8 mouse cellular contexts compared by ENCODE assay signal in genomic region chr15:79658531-79659375, GRCm38 (mm10). TPM values are rescaled to one million over a fixed set of nuclear protein-coding genes. Genes with fewer than 3 reads are reported as not detected.
DNase-seq lines count a peak whose midpoint lies in the region; ATAC-seq and TF ChIP-seq lines count a peak whose summit lies in the region.

TSS of gene Fam227a (minus strand) at chr15:79658956.
TSS of gene Cby1 (plus strand) at chr15:79659199.

- peak within 1 kb of the TSS; percentile 60 for H3K9ac ChIP-seq in heart, embryonic 15.5 days
- H3K9ac ChIP-seq in liver, embryonic 14.5 days (replicated peaks): peak within 1 kb of the TSS; percentile 73
- peak within 1 kb of the TSS; percentile 82 for H3K9ac ChIP-seq in neural tube, embryonic 11.5 days (ENCODE audit: low read length)
- H3K9ac ChIP-seq in stomach, postnatal 0 days (ENCODE audit: low read length): peak within 1 kb of the TSS; percentile 78

- peak within 1 kb of the TSS; percentile 71 for H3K4me3 ChIP-seq in brown adipose tissue, adult 24 weeks (ENCODE audit: insufficient read depth, low read depth, low read length)
- H3K4me3 ChIP-seq in heart, embryonic 15.5 days: peak within 1 kb of the TSS; percentile 81
- peak within 1 kb of the TSS; percentile 75 to 90 for H3K4me3 ChIP-seq in liver, embryonic 14.5 days (ENCODE audit: insufficient read depth in 1 of 2, low read depth in 2 of 2, low read length in 2 of 2)
- H3K4me3 ChIP-seq in neural tube, embryonic 11.5 days (ENCODE audit: low read depth, low read length): peak within 1 kb of the TSS; percentile 75
- peak within 1 kb of the TSS; percentile 69 for H3K4me3 ChIP-seq in stomach, postnatal 0 days (ENCODE audit: low read depth, low read length)

- no peaks in the 10 kb centered on the region for H3K27me3 ChIP-seq in heart, embryonic 15.5 days
- no peaks in the 10 kb centered on the region for H3K27me3 ChIP-seq in liver, embryonic 14.5 days (ENCODE audit: control insufficient read depth, insufficient read depth, low read length)
- H3K27me3 ChIP-seq in neural tube, embryonic 11.5 days (ENCODE audit: control insufficient read depth, insufficient read depth, low read length): no peaks in the 10 kb centered on the region
- no peaks in the 10 kb centered on the region for H3K27me3 ChIP-seq in stomach, postnatal 0 days (ENCODE audit: control insufficient read depth, insufficient read depth, low read length)

- ATAC-seq in heart, embryonic 15.5 days (replicated peaks; ENCODE audit: insufficient number of reproducible peaks, insufficient read depth, low FRiP score, low read depth): peak; percentile 83
- peak; percentile 88 for ATAC-seq in liver, embryonic 14.5 days (ENCODE audit: insufficient read depth)
- ATAC-seq in neural tube, embryonic 11.5 days (ENCODE audit: insufficient read depth, low FRiP score, low TSS enrichment): peak; percentile 86
- peak; percentile 89 for ATAC-seq in stomach, postnatal 0 days (ENCODE audit: low FRiP score, low TSS enrichment)

- DNase-seq in CD4-positive, CD25-positive, alpha-beta regulatory T cell, adult 2 months (ENCODE audit: low read depth, low spot score): peak; percentile 93
- peak; percentile 79 for DNase-seq in fibroblast of lung, adult 2 months (ENCODE audit: low read depth)
- peak; percentile 96 to 97 for DNase-seq in kidney, postnatal 25 days
- DNase-seq in liver, embryonic 14.5 days (ENCODE audit: low read depth in 3 of 3, low spot score in 3 of 3): peak; percentile 80 to 86 (median 85)
- DNase-seq in neural tube, embryonic 11.5 days (ENCODE audit: low spot score): peak; percentile 94
- peak; percentile 96 for DNase-seq in stomach, postnatal 0 days (ENCODE audit: low spot score)

- no peak for TF ChIP-seq EP300 in liver, embryonic 14.5 days (IDR thresholded peaks at IDR 0.05; ENCODE audit: low read depth)
- no peak for TF ChIP-seq EP300 in stomach, postnatal 0 days (optimal IDR thresholded peaks at IDR 0.05)

- no peaks in the 10 kb centered on the region for H3K9me3 ChIP-seq in heart, embryonic 15.5 days (replicated peaks)
- H3K9me3 ChIP-seq in liver, embryonic 14.5 days (ENCODE audit: control insufficient read depth, low read length): no peaks in the 10 kb centered on the region
- H3K9me3 ChIP-seq in neural tube, embryonic 11.5 days (ENCODE audit: control insufficient read depth, low read length): no peaks in the 10 kb centered on the region
- no peaks in the 10 kb centered on the region for H3K9me3 ChIP-seq in stomach, postnatal 0 days (ENCODE audit: control insufficient read depth, low read length)

- H3K4me1 ChIP-seq in brown adipose tissue, adult 24 weeks (ENCODE audit: control insufficient read depth, insufficient read depth, insufficient read length, low read length): no peaks in the 10 kb centered on the region
- peaks cover 15% of the 10 kb centered on the region for H3K4me1 ChIP-seq in heart, embryonic 15.5 days (replicated peaks)
- H3K4me1 ChIP-seq in liver, embryonic 14.5 days (replicated peaks; ENCODE audit: control insufficient read depth in 2 of 2, insufficient read depth in 2 of 2, low read length in 1 of 2): peaks cover 3 to 11% of the 10 kb centered on the region in 2 experiments; a peak in 3 of 4 replicates
- no peaks in the 10 kb centered on the region for H3K4me1 ChIP-seq in neural tube, embryonic 11.5 days (ENCODE audit: control insufficient read depth, insufficient read depth, low read length)
- H3K4me1 ChIP-seq in stomach, postnatal 0 days (replicated peaks; ENCODE audit: control insufficient read depth, insufficient read depth): 0 out of 2 replicates have a peak, but pooled peaks cover 2% of the 10 kb centered on the region

- H3K36me3 ChIP-seq in heart, embryonic 15.5 days: no peaks in the 10 kb centered on the region; the same call in 1 of the 2 replicates
- H3K36me3 ChIP-seq in liver, embryonic 14.5 days (replicated peaks; ENCODE audit: control insufficient read depth, insufficient read depth, low read depth): no peaks in the 10 kb centered on the region
- H3K36me3 ChIP-seq in neural tube, embryonic 11.5 days (ENCODE audit: control insufficient read depth, insufficient read depth, low read length): no peaks in the 10 kb centered on the region
- no peaks in the 10 kb centered on the region for H3K36me3 ChIP-seq in stomach, postnatal 0 days (ENCODE audit: control insufficient read depth, insufficient read depth, low read length)

- H3K4me2 ChIP-seq in heart, embryonic 15.5 days: peak within 1 kb of the TSS; percentile 98
- peak within 1 kb of the TSS; percentile 85 for H3K4me2 ChIP-seq in liver, embryonic 14.5 days (ENCODE audit: low read depth)
- peak within 1 kb of the TSS; percentile 82 for H3K4me2 ChIP-seq in neural tube, embryonic 11.5 days (ENCODE audit: low read depth)
- H3K4me2 ChIP-seq in stomach, postnatal 0 days (replicated peaks; ENCODE audit: low read depth): peak within 1 kb of the TSS; percentile 87

- under 1% methylated on average over 55 of the region's 55 CpGs for whole genome bisulfite sequencing in heart, embryonic 15.5 days
- under 1% methylated on average over 55 of the region's 55 CpGs for WGBS in liver, embryonic 14.5 days (ENCODE audit: insufficient replicate concordance)
- under 1% methylated on average over 55 of the region's 55 CpGs for WGBS in neural tube, embryonic 11.5 days
- WGBS in stomach, postnatal 0 days: under 1% methylated on average over 55 of the region's 55 CpGs

- H3K27ac ChIP-seq in brown adipose tissue, adult 24 weeks (replicated peaks; ENCODE audit: low read depth, low read length): peak within 1 kb of the TSS; percentile 98
- H3K27ac ChIP-seq in heart, embryonic 15.5 days: peak within 1 kb of the TSS; percentile 93
- peak within 1 kb of the TSS; percentile 84 for H3K27ac ChIP-seq in liver, embryonic 14.5 days
- H3K27ac ChIP-seq in neural tube, embryonic 11.5 days (ENCODE audit: low read depth, low read length): peak within 1 kb of the TSS; percentile 92
- peak within 1 kb of the TSS; percentile 96 for H3K27ac ChIP-seq in stomach, postnatal 0 days (replicated peaks)

- TF ChIP-seq CTCF in liver, embryonic 14.5 days (IDR thresholded peaks at IDR 0.05; ENCODE audit: low read depth): no peak
- no peak for TF ChIP-seq CTCF in stomach, postnatal 0 days (IDR thresholded peaks at IDR 0.05; ENCODE audit: low read depth)

RNA-seq across cellular contexts. Expression of gene Fam227a, which starts in this region (rescaled TPM):
- 0.32 and 0.58 TPM in 2 replicates for polyA plus RNA-seq in brown adipose tissue, adult 24 weeks (2012; ENCODE audit: insufficient read depth, insufficient read length, missing spikeins)
- 0.39 and 0.81 TPM in 2 replicates for polyA plus RNA-seq in heart, embryonic 15.5 days (2015; fragmentation: Nextera tagmentation; extraction: Ambion mirVana)
- 0.26 and 0.35 TPM in 2 replicates for polyA plus RNA-seq in liver, embryonic 14.5 days (2012; rRNA removed)
- 0.06 TPM in 1 of 2 replicates, not detected in the other for polyA plus RNA-seq in liver, embryonic 14.5 days (2014; fragmentation: Nextera tagmentation; extraction: Ambion mirVana)
- 3.5 and 4.0 TPM in 2 replicates for polyA plus RNA-seq in neural tube, embryonic 11.5 days (2014; fragmentation: Nextera tagmentation; extraction: Ambion mirVana)
- polyA plus RNA-seq in stomach, postnatal 0 days (2015; fragmentation: Nextera tagmentation; extraction: Ambion mirVana): 0.29 and 0.41 TPM in 2 replicates

RNA-seq across cellular contexts. Expression of gene Cby1, which starts in this region (rescaled TPM):
- polyA plus RNA-seq in brown adipose tissue, adult 24 weeks (2012; ENCODE audit: insufficient read depth, insufficient read length, missing spikeins): 13.9 and 16.3 TPM in 2 replicates
- 51.0 and 52.5 TPM in 2 replicates for polyA plus RNA-seq in heart, embryonic 15.5 days (2015; fragmentation: Nextera tagmentation; extraction: Ambion mirVana)
- polyA plus RNA-seq in liver, embryonic 14.5 days (2012; rRNA removed): 4.0 and 4.6 TPM in 2 replicates
- polyA plus RNA-seq in liver, embryonic 14.5 days (2014; fragmentation: Nextera tagmentation; extraction: Ambion mirVana): 13.4 and 15.7 TPM in 2 replicates
- polyA plus RNA-seq in neural tube, embryonic 11.5 days (2014; fragmentation: Nextera tagmentation; extraction: Ambion mirVana): 65.5 and 70.8 TPM in 2 replicates
- polyA plus RNA-seq in stomach, postnatal 0 days (2015; fragmentation: Nextera tagmentation; extraction: Ambion mirVana): 30.2 and 31.2 TPM in 2 replicates

Comparison
In these comparisons a context has a peak if more than half of its experiments do, and no peak if none do; other contexts are left out.
1. Peak in every context shown above with its lines: DNase-seq, ATAC-seq, H3K4me3 ChIP-seq and H3K27ac ChIP-seq.